Mouse (Mus musculus) telencephalon, adult 2 months (tissue): ENCODE data around the gene Cfap58.

Experiments
- DNase-seq: peaks from one replicate; pipeline ENCODE4 v3.0.0-alpha.2; 2011; ENCODE audit warnings: low read depth, low spot score

The Cfap58 gene

GRCm38 (mm10) chr19:47917396-47917795 lies 20.1 kb upstream of the Cfap58 start:
- DNase-seq, result no peak

DNA sequence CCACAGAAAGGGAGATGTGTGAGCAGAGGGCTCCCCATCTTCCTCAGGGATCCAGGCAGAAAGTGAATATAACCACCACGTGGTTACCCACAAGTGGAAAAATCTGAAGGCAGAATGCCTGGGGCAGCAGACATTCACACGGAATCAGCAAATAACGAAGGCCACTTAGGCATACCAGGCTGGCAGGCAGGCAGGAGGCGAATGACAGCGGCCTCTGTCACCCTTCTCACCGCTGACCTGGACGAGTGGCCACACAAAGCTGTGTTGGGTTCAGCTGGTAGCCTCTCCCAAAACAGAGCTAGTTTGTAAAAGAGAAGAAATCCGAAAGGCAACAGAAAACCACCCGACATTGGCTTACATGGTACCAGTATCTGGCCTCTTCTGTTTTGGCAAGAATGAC lies 19.5 kb upstream of the Cfap58 start:
- no peak for DNase-seq

- DNase-seq, result no peak
These were observed 18.9 kb upstream of the Cfap58 start for GRCm38 (mm10) chr19:47918455-47919101.

DNA sequence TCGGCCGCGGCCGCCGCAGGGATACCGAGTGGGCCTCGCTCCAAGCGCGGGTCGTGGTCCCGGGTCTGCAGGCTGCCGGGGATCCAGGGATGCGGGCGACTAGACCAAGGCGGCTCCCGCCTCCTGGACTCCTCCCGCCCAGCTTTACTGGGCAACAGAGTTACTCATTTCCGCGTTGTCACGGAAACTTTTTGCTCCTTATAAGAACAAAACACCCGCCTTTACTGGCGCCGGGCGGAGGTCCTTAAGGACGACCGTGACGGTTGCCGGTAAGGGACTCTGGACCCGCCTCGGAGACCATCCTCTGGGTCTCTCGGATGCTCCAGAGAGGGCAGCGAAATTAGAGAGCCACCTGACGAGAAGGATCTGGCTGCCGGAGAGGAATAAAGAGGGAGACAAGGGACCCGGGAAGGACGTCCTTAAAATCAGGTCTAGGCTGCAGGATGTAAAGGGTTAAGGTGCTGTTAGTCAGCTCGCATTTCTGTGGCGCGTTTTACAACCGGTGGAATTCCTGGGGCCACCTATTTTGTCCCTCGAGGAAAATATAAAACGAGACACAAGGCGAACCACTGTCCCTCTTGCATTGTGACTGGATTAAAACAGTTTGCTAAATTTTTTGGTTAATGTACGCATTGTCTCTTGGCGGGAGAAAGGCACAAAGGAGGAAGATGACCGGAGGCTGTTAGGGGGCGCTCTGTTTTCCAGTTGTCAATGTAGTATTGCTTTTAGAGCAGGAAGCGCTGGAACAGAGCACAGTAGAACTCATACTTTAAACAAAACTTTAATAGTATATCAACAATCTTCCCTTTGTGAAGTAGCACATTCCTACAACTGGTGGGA lies 18.1 kb upstream of the Cfap58 start, which contains the start of the genes Cfap43 and Itprip:
Cfap43 (minus strand) TSS at position 162 of the 840 bp plus-strand sequence.
Itprip (minus strand) TSS at position 174 of the 840 bp plus-strand sequence.
- peak; percentile 44 for DNase-seq

DNA sequence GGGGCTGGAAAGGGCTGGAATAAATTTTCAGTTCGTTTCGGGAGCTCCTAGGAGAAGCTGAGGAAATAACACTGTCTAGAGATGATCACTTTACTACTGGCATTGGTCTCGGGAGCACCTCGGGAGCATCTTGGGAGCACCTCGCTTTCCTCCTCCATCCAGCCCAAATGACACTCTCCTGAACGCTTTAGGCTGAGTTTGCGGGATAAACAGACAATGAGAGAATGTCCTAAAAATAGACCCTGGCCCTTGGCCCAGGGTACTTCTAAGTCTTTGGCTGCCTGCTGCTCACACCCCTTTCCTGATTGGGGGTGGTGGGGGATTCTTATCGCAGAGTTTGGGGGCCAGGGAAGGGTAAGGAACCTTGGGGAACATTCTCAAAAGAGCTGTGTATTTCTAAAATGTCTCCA lies 17.5 kb upstream of the Cfap58 start:
- no peak for DNase-seq

DNA sequence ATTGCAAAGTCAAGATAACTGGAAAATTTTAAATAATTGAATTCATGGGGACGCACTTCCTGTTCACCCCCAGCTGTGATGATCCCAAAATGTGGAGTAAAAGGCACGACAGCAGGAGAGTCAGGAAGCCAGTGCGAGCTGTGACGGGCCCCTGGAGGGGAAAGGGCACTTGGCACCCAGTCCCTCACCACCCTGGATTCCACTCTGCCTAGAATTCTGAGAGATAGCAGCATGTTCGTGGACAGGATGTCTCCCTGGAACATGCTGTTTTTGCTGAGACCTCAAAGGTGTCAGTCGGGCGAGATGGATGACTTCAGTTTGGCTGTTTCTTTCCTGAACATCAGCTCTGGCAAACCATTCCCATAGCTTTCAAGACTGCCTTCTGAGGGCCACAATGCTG lies 11.7 kb upstream of the Cfap58 start:
- no peak for DNase-seq

DNA sequence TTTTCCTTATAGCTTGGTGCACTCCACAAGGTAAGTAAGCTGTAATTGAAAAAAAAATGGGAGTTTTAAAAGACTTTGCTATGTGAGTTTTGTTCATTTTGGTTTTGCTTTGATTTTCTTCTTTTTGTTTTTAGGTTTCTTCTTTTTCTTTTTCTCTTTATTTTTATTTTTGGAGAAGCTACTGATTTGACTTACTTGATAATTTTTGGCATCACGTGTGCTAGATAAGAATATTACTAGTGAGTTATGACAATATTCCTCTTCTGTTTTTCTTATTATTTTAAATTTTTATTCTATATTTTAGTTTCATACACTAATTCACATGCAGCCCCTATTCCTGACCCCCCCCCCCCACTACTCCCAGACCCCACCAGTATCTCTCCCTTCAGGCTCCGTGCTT lies 10.4 kb upstream of the Cfap58 start:
- DNase-seq, result no peak

- DNase-seq, result no peak
These were observed 8.4 kb upstream of the Cfap58 start for GRCm38 (mm10) chr19:47929043-47929442.

- no peak for DNase-seq
These were observed 5.4 kb upstream of the Cfap58 start for GRCm38 (mm10) chr19:47931982-47932638.

GRCm38 (mm10) chr19:47934146-47934545 lies 3.3 kb upstream of the Cfap58 start:
- DNase-seq, result no peak

- DNase-seq, result no peak
These were observed 2.7 kb upstream of the Cfap58 start for GRCm38 (mm10) chr19:47934636-47935238.

DNA sequence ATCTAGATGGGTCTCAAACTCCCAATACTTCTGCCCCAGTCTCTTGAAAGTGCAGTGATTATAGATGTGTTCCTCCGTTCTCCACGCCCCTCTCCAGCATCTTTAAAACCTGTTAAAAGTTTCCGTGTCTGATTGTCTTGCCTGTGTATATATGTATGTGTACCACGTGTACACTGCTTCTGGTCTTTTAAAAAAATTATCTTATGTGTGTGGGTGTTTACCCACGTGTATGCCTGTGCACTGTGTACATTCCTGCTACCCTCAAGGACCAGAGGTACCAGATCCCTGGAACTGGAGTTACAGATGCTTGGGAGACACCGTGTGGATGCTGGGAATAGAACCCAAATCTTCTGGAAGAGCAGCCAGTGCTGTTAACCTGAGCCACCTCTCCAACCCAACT lies 1.9 kb upstream of the Cfap58 start:
- no peak for DNase-seq

- DNase-seq, result no peak
These were observed 985 bp upstream of the Cfap58 start for GRCm38 (mm10) chr19:47936490-47936889.

- DNase-seq, result no peak
These were observed 537 bp upstream of the Cfap58 start for GRCm38 (mm10) chr19:47936938-47937337.

GRCm38 (mm10) chr19:47939361-47939760 lies 1.9 kb downstream of the Cfap58 start:
- peak; percentile 80 for DNase-seq

GRCm38 (mm10) chr19:47946821-47947465 lies 9.5 kb downstream of the Cfap58 start:
- no peak for DNase-seq

DNA sequence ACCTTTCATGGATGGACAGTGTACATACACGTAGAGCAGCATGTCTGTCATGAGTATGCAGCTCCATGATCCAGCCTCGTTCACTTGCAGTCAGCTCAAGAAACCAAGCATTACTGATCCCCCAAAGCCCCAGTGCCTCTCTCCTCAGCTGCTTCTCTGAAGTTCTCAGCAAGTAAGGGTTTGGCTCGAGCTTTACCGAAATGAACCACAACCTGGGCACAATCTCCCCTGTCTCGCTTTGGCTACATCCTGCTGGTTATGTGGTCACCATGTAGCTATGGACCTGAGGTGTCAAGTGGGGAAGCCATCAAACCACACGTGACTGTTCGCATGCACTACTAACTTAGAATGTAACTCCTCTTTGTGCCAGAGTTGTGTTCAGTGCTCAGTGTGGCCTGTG lies 13.5 kb downstream of the Cfap58 start:
- no peak for DNase-seq

DNA sequence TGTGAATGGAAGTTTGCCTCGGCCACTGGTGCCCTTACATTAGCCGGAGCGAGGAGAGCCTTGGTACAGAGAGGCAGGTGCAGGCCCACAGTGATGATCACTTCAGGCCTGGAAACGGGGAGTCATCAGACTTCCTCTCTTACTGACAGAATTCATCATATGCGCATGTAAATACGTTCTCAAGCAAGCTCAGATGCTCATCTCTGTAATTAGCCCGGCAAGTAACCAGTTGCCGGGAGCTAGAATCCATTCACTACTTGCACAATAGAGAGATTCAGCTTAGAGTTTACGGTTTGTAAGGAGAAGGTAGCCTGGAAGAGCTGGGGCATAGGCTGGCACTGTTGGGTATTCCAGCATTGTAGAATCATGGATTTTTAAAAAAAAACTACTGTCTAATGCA lies 15.7 kb downstream of the Cfap58 start:
- DNase-seq, result no peak

GRCm38 (mm10) chr19:47958181-47958580 lies 20.7 kb downstream of the Cfap58 start:
- DNase-seq, result no peak

- DNase-seq, result no peak
These were observed 31.7 kb downstream of the Cfap58 start for GRCm38 (mm10) chr19:47968993-47969659.

GRCm38 (mm10) chr19:47971066-47971465 lies 33.6 kb downstream of the Cfap58 start:
- DNase-seq, result no peak
